Mouse (Mus musculus) midbrain, embryonic 11.5 days (tissue): ENCODE measurements around the gene Slc16a12. TPM values are rescaled to one million over a fixed set of nuclear protein-coding genes. Genes with fewer than 3 reads are reported as not detected.

Source experiments
- ATAC-seq: fragments of 200-750 bp; cut with Nextera tagmentation; 2 replicates; pipeline ENCODE4 v1.8.0; 2017; ENCODE audit warnings: moderate TSS enrichment, moderate library complexity; ENCODE audit not compliant: low FRiP score
- DNase-seq: peaks from one replicate; pipeline ENCODE4 v3.0.0; 2015; ENCODE audit warnings: low spot score; ENCODE audit errors: missing footprints
- H3K27ac ChIP-seq: fragments of 300-500 bp; sonication (generic); 2 replicates; pipeline ENCODE4 v1.5.1; 2014; ENCODE audit warnings: low read depth, low read length
- H3K27me3 ChIP-seq: fragments of 300-500 bp; sonication (generic); 2 replicates; pipeline ENCODE4 v1.6.1; 2014; ENCODE audit warnings: mild to moderate bottlenecking, low read length, moderate library complexity, mixed read lengths; ENCODE audit not compliant: control insufficient read depth, insufficient read depth
- H3K36me3 ChIP-seq: fragments of 300-500 bp; sonication (generic); 2 replicates; pipeline ENCODE4 v1.6.1; 2014; ENCODE audit warnings: mild to moderate bottlenecking, low read length, moderate library complexity, mixed read lengths; ENCODE audit not compliant: control insufficient read depth, insufficient read depth
- H3K4me1 ChIP-seq: fragments of 300-500 bp; sonication (generic); 2 replicates; pipeline ENCODE4 v1.6.1; 2014; ENCODE audit warnings: low read length; ENCODE audit not compliant: control insufficient read depth, insufficient read depth
- H3K4me2 ChIP-seq: fragments of 300-500 bp; sonication (generic); 2 replicates; pipeline ENCODE4 v1.6.1; 2014; ENCODE audit warnings: mild to moderate bottlenecking, moderate library complexity
- H3K4me3 ChIP-seq: fragments of 300-500 bp; sonication (generic); 2 replicates; pipeline ENCODE4 v1.5.1; 2014; ENCODE audit warnings: low read depth, low read length
- H3K9ac ChIP-seq: fragments of 300-500 bp; sonication (generic); 2 replicates; pipeline ENCODE4 v1.6.1; 2014; ENCODE audit warnings: low read length
- H3K9me3 ChIP-seq: fragments of 300-500 bp; sonication (generic); 2 replicates; pipeline ENCODE4 v1.6.1; 2016; ENCODE audit warnings: low read length; ENCODE audit not compliant: control insufficient read depth
- WGBS: fragments of 180-500 bp; shearing (Covaris S2); extraction: QIAGEN DNeasy Blood & Tissue Kit; methylation state at CpG from one replicate; pipeline ENCODE4 v1.1.7; 2014; 5-methylcytosine and 5-hydroxymethylcytosine counted together
- polyA plus RNA-seq: library from polyadenylated mRNA; unstranded; fragments of >200 nt; fragmentation: Nextera tagmentation; extraction: Ambion mirVana; gene quantifications from 2 replicates; pipeline ENCODE4 v1.2.1, GENCODE M21; 2014

The Slc16a12 gene
- polyA plus RNA-seq, 1 experiment from 2014 or later: 2.7 TPM

DNA sequence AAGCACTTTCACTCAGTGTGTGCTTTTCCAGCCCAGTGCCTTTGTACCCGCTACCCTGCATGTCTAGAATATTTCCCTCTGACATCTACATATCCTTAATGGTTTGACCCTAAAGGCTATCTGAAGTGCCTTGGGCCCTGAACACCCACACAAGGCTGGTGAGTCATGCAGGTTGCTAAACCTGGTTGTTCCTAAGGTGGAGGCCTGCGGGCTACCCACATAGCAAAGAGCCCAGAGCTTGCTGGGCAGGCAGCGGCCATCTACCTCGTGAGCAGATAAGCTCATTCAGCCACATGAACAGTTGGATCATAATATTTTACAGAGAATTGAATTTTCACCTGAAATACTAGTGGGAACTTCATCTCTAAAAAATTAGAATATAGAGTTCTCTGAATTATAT lies 11.2 kb downstream of the Slc16a12 start:
- Histone ChIP-seq H3K9ac (no peak overlapping the region), H3K27me3 (no peaks in the 10 kb centered on the region), H3K4me1 (no peaks in the 10 kb centered on the region), H3K36me3 (no peaks in the 10 kb centered on the region), H3K27ac (no peak overlapping the region), H3K4me2 (no peak overlapping the region), H3K9me3 (no peaks in the 10 kb centered on the region), H3K4me3 (no peak overlapping the region)
- DNase-seq: no peak
- WGBS: 94% methylated on average over 4 of the region's 4 CpGs
- no peak for ATAC-seq

DNA sequence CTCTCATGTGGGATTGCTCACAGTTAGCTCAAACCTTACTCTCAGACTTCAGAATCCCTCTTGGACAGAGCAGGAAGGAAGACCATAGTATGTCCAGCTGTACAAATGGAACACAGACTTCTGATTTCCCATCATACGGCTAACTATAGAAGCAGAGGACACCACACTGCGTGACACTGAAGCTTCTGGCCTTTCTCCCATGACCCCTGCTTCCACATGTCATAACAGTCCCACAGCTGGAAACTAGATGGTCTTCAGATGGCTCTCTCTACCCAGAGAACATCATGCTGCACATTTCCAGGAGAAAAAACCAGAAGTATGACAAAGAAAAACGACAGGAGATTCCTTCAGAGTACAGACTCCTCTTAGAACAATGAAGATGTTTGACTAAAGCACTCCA lies 14.1 kb downstream of the Slc16a12 start:
- H3K36me3 ChIP-seq: no peaks in the 10 kb centered on the region
- DNase-seq (no peak), ATAC-seq (no peak)
- 74% methylated on average over 3 of the region's 3 CpGs for WGBS
- H3K9me3 ChIP-seq: no peaks in the 10 kb centered on the region
- H3K4me2 ChIP-seq: no peak overlapping the region
- no peaks in the 10 kb centered on the region for H3K4me1 ChIP-seq
- H3K27me3 ChIP-seq: no peaks in the 10 kb centered on the region
- no peak overlapping the region for H3K27ac ChIP-seq
- H3K4me3 ChIP-seq: no peak overlapping the region
- no peak overlapping the region for H3K9ac ChIP-seq

DNA sequence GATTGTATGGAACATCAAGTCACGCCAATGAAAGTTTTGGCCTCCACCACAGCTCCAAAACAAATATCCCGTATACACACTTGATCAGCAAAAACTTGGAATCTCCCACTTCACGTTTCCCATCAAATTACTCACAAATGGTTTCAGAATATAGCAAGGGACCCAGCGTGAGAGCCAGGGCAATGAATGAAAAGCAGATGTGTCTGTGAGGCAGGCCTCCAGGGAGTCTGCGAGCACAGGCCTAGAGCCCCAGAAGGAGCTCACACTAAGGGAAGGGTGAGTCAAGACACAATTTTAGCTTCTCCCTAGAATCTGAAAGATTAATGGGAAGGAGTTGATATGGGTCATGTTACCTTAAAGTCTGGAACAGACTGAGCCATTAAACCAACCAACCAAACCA lies 15.7 kb downstream of the Slc16a12 start:
- no peaks in the 10 kb centered on the region for H3K36me3 ChIP-seq
- no peak overlapping the region for H3K4me3 ChIP-seq
- no peak overlapping the region for H3K27ac ChIP-seq
- no peaks in the 10 kb centered on the region for H3K9me3 ChIP-seq
- no peaks in the 10 kb centered on the region for H3K27me3 ChIP-seq
- H3K4me1 ChIP-seq: no peaks in the 10 kb centered on the region
- no peak overlapping the region for H3K9ac ChIP-seq
- WGBS: 83% methylated on average over 5 of the region's 5 CpGs
- no peak for DNase-seq
- H3K4me2 ChIP-seq: no peak overlapping the region
- ATAC-seq: no peak

DNA sequence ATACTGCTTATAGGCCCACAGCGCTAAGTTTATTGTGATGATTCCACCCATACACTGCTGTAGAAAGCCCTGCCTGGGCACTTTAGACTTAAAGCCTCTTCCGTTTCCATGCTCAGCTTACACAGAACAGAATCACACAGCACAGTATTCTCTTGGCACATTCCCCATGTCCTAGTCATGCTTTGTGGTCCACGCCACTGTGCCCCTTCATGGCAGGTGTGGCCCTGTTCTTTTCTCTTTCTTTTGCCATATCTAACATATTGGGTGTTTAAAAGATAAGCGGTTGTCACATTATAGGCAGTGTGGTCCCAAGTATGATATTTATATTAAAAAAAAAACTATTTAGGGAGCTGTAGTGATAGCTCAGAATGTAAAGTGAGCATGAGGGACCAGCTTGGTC lies 16.5 kb downstream of the Slc16a12 start:
- Histone ChIP-seq H3K9me3 (no peaks in the 10 kb centered on the region), H3K27me3 (no peaks in the 10 kb centered on the region), H3K36me3 (no peaks in the 10 kb centered on the region), H3K27ac (no peak overlapping the region), H3K4me1 (no peaks in the 10 kb centered on the region), H3K9ac (no peak overlapping the region), H3K4me2 (no peak overlapping the region), H3K4me3 (no peak overlapping the region)
- 90% methylated on average over 4 of the region's 4 CpGs for WGBS
- DNase-seq: no peak
- no peak for ATAC-seq

DNA sequence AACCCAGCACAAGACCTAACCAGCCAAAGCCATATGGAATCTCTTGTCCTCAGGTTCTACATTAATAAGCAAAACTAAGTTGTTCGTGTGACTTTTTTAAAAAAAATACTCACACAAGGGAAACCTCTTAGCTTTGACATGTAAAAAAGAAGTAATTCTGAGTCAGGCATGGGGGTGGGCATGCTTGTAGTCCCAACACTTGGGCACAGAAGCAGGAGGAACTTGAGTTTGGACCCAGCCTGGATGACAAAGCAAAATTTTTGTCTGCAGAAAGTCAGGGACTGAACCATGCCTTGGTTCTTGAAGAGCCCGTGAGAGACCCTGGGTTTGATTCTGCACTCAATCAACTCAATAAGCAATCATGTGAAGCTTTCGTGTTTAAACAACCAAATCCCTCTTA lies 17.6 kb downstream of the Slc16a12 start:
- no peaks in the 10 kb centered on the region for H3K4me1 ChIP-seq
- H3K9me3 ChIP-seq: no peaks in the 10 kb centered on the region
- H3K27ac ChIP-seq: no peak overlapping the region
- no peak for DNase-seq
- H3K36me3 ChIP-seq: no peaks in the 10 kb centered on the region
- ATAC-seq: no peak
- 80% methylated on average over 3 of the region's 3 CpGs for WGBS
- no peaks in the 10 kb centered on the region for H3K27me3 ChIP-seq
- no peak overlapping the region for H3K4me2 ChIP-seq
- H3K9ac ChIP-seq: no peak overlapping the region
- no peak overlapping the region for H3K4me3 ChIP-seq

DNA sequence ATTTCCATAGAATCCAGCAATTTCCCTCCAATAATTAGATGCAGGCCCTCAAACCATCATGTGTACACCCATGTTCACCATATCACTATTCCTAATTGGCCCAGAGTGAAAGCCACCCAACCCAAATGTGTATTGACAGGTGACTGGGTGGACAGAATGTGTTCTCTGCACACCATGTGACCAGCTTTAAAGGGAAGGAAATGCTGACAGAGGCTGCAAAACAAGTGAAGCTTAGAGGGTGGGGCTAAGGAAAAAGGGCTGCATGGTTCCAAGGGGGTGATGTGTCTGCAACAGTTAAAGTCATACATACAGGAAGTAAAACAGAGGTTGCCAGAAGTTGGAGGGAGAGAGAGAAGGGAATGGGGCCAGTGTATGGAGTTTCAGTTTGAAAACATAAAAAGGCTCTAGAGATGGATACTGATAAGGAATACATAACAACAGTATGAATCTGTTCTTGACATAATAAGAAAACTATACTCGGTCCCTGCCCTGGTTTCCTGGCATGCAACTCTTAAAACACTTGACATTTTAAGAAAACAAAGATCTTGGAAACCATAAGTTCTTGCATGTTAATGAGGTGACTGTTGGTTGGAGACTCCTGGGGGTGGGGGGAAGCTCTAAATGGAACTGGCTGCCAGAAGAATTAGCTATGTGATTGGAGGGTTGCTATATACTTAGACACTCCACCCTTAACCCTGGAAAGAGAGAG lies 20.7 kb downstream of the Slc16a12 start:
- Histone ChIP-seq H3K36me3 (no peaks in the 10 kb centered on the region), H3K27me3 (no peaks in the 10 kb centered on the region), H3K4me2 (no peak overlapping the region), H3K9ac (no peak overlapping the region), H3K27ac (no peak overlapping the region), H3K4me3 (no peak overlapping the region), H3K9me3 (no peaks in the 10 kb centered on the region), H3K4me1 (no peaks in the 10 kb centered on the region)
- DNase-seq: no peak
- 89% methylated on average over 1 of the region's 1 CpGs for WGBS
- no peak for ATAC-seq

DNA sequence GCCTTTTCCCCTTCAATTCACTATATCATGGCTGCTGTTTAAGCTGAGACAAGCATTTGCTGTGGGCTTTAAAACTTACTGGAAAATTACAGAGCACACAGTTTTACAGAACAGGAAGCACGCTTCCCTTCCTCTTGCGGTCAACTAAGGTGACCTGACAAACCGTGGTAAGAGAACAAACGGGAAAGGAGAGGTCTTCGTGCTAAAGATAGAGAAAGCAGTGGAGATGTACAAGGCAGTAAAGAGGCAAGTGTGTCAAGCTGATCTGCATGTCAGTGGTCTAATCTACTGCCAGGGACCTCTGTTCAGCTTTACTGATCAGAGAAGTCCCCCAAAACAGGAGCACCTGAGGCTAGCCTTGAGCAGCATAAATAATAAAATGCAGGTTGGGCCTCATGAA lies 21.7 kb downstream of the Slc16a12 start:
- no peak overlapping the region for H3K4me3 ChIP-seq
- WGBS: 86% methylated on average over 5 of the region's 5 CpGs
- DNase-seq (no peak), ATAC-seq (no peak)
- H3K27ac ChIP-seq: no peak overlapping the region
- no peaks in the 10 kb centered on the region for H3K36me3 ChIP-seq
- no peaks in the 10 kb centered on the region for H3K27me3 ChIP-seq
- no peak overlapping the region for H3K9ac ChIP-seq
- no peaks in the 10 kb centered on the region for H3K4me1 ChIP-seq
- H3K9me3 ChIP-seq: no peaks in the 10 kb centered on the region
- H3K4me2 ChIP-seq: no peak overlapping the region

DNA sequence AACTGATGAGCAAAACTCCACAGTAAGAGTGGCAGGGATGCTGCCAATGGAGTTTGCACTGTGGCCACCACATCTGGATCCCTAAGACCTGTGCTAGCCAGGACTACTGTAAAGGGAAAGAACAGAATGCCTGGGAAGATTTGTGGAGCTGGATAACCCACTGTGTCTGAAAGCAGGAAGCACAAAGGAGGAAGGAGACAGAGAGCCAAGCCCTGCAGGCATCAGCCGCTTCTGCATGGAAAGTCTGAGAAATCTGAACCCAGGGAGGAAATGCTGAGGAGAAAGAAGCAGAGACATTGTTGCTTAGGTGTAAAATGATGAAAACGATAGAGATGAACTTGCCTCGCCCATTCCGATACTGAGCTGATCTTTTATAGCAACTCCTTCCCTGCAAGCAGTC lies 22.5 kb downstream of the Slc16a12 start:
- WGBS: 91% methylated on average over 4 of the region's 4 CpGs

DNA sequence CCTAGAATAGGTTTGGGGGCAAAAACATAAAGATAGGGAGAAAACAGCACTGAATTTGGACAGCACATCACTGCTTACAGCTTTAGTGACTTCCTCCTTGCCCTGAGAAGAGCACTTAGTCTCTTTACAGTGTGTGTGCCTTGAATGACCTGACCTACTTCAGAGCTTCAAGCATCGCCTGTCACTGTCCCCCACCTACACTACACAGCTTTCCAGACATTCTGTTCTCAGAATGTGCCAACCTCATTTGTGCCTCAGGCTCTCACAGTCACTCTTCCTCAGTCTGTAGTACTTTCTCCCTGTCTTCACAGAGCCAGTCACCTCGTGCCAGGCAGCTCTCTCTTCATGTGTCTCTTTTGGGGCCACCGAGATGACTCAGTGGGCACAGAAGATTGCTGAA lies 24.5 kb downstream of the Slc16a12 start:
- no peak overlapping the region for H3K27ac ChIP-seq
- no peaks in the 10 kb centered on the region for H3K9me3 ChIP-seq
- no peak overlapping the region for H3K4me2 ChIP-seq
- DNase-seq (no peak), ATAC-seq (no peak)
- no peak overlapping the region for H3K4me3 ChIP-seq
- no peaks in the 10 kb centered on the region for H3K36me3 ChIP-seq
- WGBS: 80% methylated on average over 3 of the region's 3 CpGs
- no peak overlapping the region for H3K9ac ChIP-seq
- H3K4me1 ChIP-seq: no peaks in the 10 kb centered on the region
- no peaks in the 10 kb centered on the region for H3K27me3 ChIP-seq

More for the DNA sequence above, 22.5 kb downstream of the Slc16a12 start:
- DNase-seq: no peak
- Histone ChIP-seq H3K27me3 (no peaks in the 10 kb centered on the region), H3K4me2 (no peak overlapping the region), H3K36me3 (no peaks in the 10 kb centered on the region), H3K4me1 (no peaks in the 10 kb centered on the region), H3K27ac (no peak overlapping the region), H3K9ac (no peak overlapping the region), H3K9me3 (no peaks in the 10 kb centered on the region), H3K4me3 (no peak overlapping the region)
- no peak for ATAC-seq
